Mouse (Mus musculus): Measurements from ENCODE around the gene E130218I03Rik.

Gene E130218I03Rik

DNA sequence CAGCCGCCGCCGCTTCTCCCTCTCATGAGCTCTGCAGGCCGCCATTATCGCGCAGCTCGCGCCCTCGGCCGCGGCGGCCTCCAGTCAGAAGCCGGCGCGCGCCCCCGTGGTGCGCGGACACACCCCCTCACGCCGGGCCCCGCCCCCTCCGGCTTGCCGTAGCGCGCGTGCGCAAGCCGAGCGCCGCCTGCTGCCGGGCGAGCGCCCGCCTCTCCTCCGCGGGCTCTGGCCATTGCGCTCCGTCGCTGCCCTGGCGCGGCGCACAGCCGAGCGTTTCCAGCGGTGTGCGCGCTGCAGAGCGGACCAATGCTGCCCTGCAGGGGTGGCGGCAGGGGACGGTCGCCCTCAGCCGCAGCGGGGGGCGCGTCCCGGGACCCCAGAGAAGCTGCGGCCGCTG lies 43.7 kb downstream of the E130218I03Rik start:
- peak; percentile 88 for DNase-seq (ENCODE audit: low read depth)

GRCm38 (mm10) chr4:134287575-134288025 lies 44.1 kb downstream of the E130218I03Rik start, which contains the start of gene Pdik1l:
Pdik1l (minus strand) TSS chr4:134287895.
- DNase-seq (ENCODE audit: low read depth), result peak; percentile 91

DNA sequence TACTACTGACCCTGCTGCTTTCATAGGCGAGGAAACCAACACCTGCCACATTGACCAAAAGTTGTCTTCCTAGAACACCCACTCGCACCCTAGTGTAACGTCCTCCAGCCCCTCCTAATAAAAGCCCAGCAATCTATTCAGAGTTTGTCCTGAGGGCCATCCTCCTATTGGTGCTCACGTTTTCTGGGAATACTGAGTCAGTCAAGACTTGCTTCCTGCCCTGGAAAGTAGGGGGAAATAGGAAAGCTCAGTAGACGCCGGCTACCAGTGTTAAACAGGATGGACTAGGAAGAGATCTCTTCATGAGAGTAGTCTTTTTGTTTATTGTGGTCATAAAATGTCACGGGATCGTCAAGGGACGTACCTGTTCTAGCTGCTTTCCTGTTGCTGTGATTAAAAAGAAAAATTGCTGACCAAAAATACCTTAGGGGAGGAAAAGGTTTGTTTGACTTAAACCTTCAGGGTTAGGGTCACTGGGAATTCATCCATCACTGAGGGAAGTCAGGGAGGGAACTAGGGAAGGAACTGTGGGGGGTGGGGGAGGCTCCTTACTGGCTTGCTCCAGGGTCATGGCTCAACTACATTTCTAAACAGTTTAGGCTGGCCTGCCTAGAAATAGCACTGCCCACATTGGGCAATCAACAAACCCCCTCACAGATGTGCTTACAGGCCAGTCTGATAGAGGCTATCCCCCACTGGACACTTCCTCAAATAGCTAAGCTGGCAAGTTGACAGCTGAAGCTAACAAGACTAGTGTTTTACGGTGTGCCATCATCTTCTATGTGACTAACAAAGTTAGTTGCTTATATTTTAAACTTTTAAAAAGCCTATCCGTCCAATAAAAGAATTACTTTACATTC lies 45.2 kb downstream of the E130218I03Rik start:
- peak; percentile 85 for DNase-seq (ENCODE audit: low read depth)

DNA sequence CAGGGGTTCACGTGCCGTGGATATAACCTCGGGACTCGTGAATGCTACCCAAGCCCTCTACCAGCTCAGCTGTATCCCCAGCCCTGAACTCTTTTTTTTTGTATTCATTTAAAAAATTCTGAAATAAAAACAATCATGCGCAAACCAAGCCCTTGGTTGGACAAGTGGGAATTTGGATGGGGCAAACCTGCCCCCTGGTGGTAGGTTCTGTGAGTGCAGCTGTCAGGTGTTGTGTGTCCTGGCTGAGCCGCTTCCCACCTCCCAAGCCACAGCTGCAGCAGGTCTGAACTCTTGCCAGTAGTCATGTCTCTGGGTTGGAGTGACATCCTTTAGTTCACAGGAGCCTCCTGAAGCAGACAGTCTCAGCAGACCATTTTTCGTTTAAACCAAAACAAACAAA lies 48.6 kb downstream of the E130218I03Rik start:
- DNase-seq (ENCODE audit: low read depth), result peak; percentile 78

DNA sequence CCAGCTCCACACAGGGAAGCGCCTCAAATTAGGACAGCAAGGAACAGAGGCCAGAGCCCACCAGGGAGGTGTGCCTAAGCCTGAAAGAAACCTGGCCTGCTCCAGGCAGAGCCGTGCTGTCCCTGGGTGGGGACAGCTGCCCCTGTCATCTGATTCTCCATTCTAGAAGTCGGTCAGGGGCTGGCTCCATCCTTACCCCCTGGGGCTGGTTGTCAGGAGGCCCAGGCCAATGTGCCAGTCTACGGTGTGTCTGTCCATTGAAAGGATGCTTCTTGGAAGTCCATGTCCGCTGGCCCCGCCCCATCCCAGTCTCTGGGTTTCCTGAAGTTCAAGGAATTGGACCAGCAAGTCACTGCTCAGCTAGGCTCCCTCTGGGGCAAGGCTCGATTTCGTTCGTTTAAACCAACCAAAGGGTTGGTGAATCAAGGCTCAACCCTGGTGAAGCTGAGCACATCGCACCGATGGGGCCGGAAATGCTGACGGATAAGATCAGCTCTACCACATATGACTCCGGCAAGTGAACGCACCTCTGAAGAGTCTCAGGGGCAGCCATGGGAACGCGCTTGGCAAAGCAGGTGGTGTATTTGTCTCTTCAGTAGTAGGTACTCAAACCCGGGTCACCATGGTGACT lies 49.7 kb downstream of the E130218I03Rik start:
- peak; percentile 59 for DNase-seq (ENCODE audit: low read depth)

GRCm38 (mm10) chr4:134293692-134294163 lies 50.3 kb downstream of the E130218I03Rik start:
- no peak for DNase-seq (ENCODE audit: low read depth)
